Mouse (Mus musculus) midbrain, embryonic 16.5 days (tissue): ENCODE measurements around the gene Ppif. TPM values are rescaled to one million over a fixed set of nuclear protein-coding genes. Genes with fewer than 3 reads are reported as not detected.

Experiments used
- ATAC-seq: fragments of 200-750 bp; cut with Nextera tagmentation; 2 replicates; pipeline ENCODE4 v1.8.0; 2017; ENCODE audit warnings: moderate TSS enrichment
- H3K27ac ChIP-seq: fragments of 300-500 bp; sonication (generic); 2 replicates; pipeline ENCODE4 v1.5.1; 2014; ENCODE audit warnings: mild to moderate bottlenecking, low read length, mixed read lengths
- H3K27me3 ChIP-seq: fragments of 300-500 bp; sonication (generic); 2 replicates; pipeline ENCODE4 v1.6.1; 2014; ENCODE audit warnings: low read depth, low read length, mixed read lengths; ENCODE audit not compliant: control insufficient read depth, insufficient read depth
- H3K36me3 ChIP-seq: fragments of 300-500 bp; sonication (generic); 2 replicates; pipeline ENCODE4 v1.6.1; 2014; ENCODE audit warnings: mild to moderate bottlenecking, low read length, moderate library complexity, mixed read lengths; ENCODE audit not compliant: control insufficient read depth, insufficient read depth
- H3K4me1 ChIP-seq: fragments of 300-500 bp; sonication (generic); 2 replicates; pipeline ENCODE4 v1.6.1; 2014; ENCODE audit warnings: mild to moderate bottlenecking, low read length, mixed read lengths; ENCODE audit not compliant: control insufficient read depth, insufficient read depth
- H3K4me2 ChIP-seq: fragments of 300-500 bp; sonication (generic); 2 replicates; pipeline ENCODE4 v1.6.1; 2014; ENCODE audit warnings: mild to moderate bottlenecking, low read length, mixed read lengths
- H3K4me3 ChIP-seq: fragments of 300-500 bp; sonication (generic); 2 replicates; pipeline ENCODE4 v1.5.1; 2014; ENCODE audit warnings: low read depth, mild to moderate bottlenecking, low read length, moderate library complexity, mixed read lengths
- H3K9ac ChIP-seq: fragments of 300-500 bp; sonication (generic); 2 replicates; pipeline ENCODE4 v1.6.1; 2014; ENCODE audit warnings: low read depth, low read length, mixed read lengths
- H3K9me3 ChIP-seq: fragments of 300-500 bp; sonication (generic); replicated peaks from 2 replicates; pipeline ENCODE4 v1.6.1; 2014; ENCODE audit warnings: mild to moderate bottlenecking, low read length, mixed read lengths; ENCODE audit not compliant: control insufficient read depth, poor library complexity, severe bottlenecking
- WGBS: fragments of 180-500 bp; shearing (Covaris S2); extraction: QIAGEN DNeasy Blood & Tissue Kit; methylation state at CpG from one replicate; pipeline ENCODE4 v1.1.7; 2014; 5-methylcytosine and 5-hydroxymethylcytosine counted together
- polyA plus RNA-seq: library from polyadenylated mRNA; unstranded; fragments of >200 nt; fragmentation: Nextera tagmentation; extraction: Ambion mirVana; gene quantifications from 2 replicates; pipeline ENCODE4 v1.2.1, GENCODE M21; 2015

The Ppif gene
- polyA plus RNA-seq, 1 experiment from 2014 or later = 40.3 TPM

DNA sequence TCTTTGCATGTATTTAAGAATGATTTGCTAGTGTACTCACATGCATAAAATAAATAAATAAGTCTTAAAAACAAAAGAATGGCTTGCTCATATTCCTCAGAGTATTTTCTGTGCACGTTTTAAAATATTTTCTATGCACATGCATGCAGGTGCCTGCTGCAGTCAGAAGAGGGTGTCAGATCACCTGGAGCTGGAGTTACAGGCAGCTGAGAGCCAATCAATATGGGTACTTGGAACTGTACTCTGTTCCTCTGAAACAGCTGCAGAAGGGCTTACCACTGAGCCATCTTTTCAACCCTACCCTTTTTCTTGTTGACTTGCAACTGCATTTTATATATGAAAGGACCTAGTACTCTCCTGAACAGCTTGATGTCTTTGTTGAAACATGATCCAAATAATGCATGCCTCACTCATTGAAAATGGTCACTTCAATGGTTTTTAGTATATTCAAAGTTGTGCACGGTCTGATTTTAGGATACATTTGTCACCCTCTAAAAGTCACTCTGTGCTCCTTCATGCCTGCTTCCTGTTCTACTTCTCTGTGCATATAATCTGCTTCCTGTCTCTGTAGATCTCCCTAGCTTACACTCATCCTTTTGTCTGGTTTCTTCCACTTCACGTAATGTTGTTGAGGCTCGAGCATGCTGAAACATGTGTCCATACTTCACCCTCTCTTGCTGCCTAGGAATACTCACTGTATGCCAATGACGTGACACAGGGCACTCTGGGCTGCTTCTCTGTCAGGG is 27.2 kb downstream of the Ppif start:
- 91% methylated on average over 5 of the region's 5 CpGs for WGBS
- Histone ChIP-seq H3K27ac (no peak overlapping the region), H3K9me3 (no peaks in the 10 kb centered on the region), H3K4me3 (no peak overlapping the region), H3K4me2 (no peak overlapping the region), H3K9ac (no peak overlapping the region), H3K27me3 (no peaks in the 10 kb centered on the region), H3K36me3 (no peaks in the 10 kb centered on the region), H3K4me1 (peaks cover 6% of the 10 kb centered on the region; the same call in 1 of the 2 replicates)
- no peak for ATAC-seq

DNA sequence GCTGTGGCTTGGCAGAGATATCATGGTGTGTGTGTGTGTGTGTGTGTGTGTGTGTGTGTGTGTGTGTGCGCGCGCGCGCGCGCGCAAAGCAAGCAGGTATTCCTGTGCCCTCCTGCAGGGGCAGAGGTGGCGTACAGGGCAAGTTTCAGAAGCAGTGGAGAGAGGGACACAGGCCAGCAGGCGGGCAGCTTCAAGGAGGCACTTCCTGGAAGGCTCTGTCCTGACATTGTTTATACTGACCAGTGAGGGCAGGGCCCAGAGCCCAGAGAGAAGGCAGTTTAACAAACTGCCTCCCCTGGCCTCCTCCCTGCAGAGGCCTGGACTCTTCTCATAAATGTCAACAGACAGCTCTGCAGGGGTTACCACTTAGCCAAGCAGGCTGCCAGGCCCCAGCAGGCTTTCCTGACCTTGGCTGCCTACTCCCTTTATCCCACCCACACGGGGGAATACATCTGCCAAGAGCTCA is 31.1 kb downstream of the Ppif start:
- no peak overlapping the region for H3K27ac ChIP-seq

GRCm38 (mm10) chr14:25725690-25726089 is 31.7 kb downstream of the Ppif start:
- Histone ChIP-seq H3K27me3 (no peaks in the 10 kb centered on the region), H3K36me3 (no peaks in the 10 kb centered on the region), H3K4me3 (no peak overlapping the region), H3K27ac (no peak overlapping the region), H3K9me3 (no peaks in the 10 kb centered on the region), H3K9ac (no peak overlapping the region), H3K4me2 (no peak overlapping the region), H3K4me1 (peaks cover 6% of the 10 kb centered on the region; the same call in 1 of the 2 replicates)
- 44% methylated on average over 4 of the region's 4 CpGs for WGBS
- ATAC-seq = no peak

More for the DNA sequence above, 31.1 kb downstream of the Ppif start:
- WGBS = 70% methylated on average over 11 of the region's 11 CpGs
- Histone ChIP-seq H3K9ac (no peak overlapping the region), H3K4me1 (peaks cover 6% of the 10 kb centered on the region; the same call in 1 of the 2 replicates), H3K4me3 (no peak overlapping the region), H3K36me3 (no peaks in the 10 kb centered on the region), H3K9me3 (no peaks in the 10 kb centered on the region), H3K4me2 (no peak overlapping the region), H3K27me3 (no peaks in the 10 kb centered on the region)
- ATAC-seq = no peak

- Histone ChIP-seq H3K27me3 (no peaks in the 10 kb centered on the region), H3K27ac (no peak overlapping the region), H3K36me3 (no peaks in the 10 kb centered on the region), H3K4me1 (peaks cover 6% of the 10 kb centered on the region; the same call in 1 of the 2 replicates), H3K4me2 (no peak overlapping the region), H3K9ac (no peak overlapping the region), H3K4me3 (no peak overlapping the region), H3K9me3 (no peaks in the 10 kb centered on the region)
- WGBS = 58% methylated on average over 20 of the region's 20 CpGs
- no peak for ATAC-seq
These were observed 32.5 kb downstream of the Ppif start for GRCm38 (mm10) chr14:25726226-25727148.

DNA sequence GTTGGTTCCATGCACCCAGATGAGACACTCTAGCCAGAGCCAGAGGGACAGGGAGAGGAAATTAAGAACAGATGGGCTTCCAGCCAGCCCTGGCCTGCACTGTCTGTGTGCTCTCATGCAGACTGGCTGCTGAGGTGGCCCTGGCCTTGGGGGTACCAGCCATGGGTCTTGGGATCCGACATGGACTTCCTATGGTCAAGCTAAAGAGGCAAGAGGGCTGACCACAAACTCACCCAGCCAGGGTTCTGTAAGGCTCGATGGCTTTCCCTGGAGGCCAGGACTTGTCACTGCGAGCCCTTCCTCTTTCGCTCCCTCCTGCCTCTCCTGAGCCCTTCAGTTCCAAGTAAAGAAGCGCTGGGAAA is 33.2 kb downstream of the Ppif start:
- H3K27ac ChIP-seq = no peak overlapping the region
- no peaks in the 10 kb centered on the region for H3K9me3 ChIP-seq
- no peak overlapping the region for H3K4me2 ChIP-seq
- no peak overlapping the region for H3K4me3 ChIP-seq
- no peak overlapping the region for H3K9ac ChIP-seq
- H3K4me1 ChIP-seq = peaks cover 5% of the 10 kb centered on the region; the same call in 1 of the 2 replicates
- H3K36me3 ChIP-seq = no peaks in the 10 kb centered on the region
- no peaks in the 10 kb centered on the region for H3K27me3 ChIP-seq
- ATAC-seq = no peak
- 77% methylated on average over 5 of the region's 5 CpGs for WGBS

- no peak overlapping the region for H3K4me3 ChIP-seq
- no peak overlapping the region for H3K4me2 ChIP-seq
- H3K4me1 ChIP-seq = peaks cover 11% of the 10 kb centered on the region
- H3K9ac ChIP-seq = no peak overlapping the region; the same call in 1 of the 2 replicates
- H3K27ac ChIP-seq = peak overlapping the region; percentile 58
- H3K9me3 ChIP-seq = no peaks in the 10 kb centered on the region
- H3K27me3 ChIP-seq = no peaks in the 10 kb centered on the region
- no peaks in the 10 kb centered on the region for H3K36me3 ChIP-seq
- ATAC-seq = peak; percentile 84
- 34% methylated on average over 16 of the region's 17 CpGs for WGBS
These were observed 41.1 kb downstream of the Ppif start for GRCm38 (mm10) chr14:25734736-25735716.

- H3K36me3 ChIP-seq = no peaks in the 10 kb centered on the region
- H3K9me3 ChIP-seq = no peaks in the 10 kb centered on the region
- 73% methylated on average over 3 of the region's 3 CpGs for WGBS
- no peak for ATAC-seq
- peaks cover 11% of the 10 kb centered on the region for H3K4me1 ChIP-seq
- no peak overlapping the region for H3K4me2 ChIP-seq
- no peak overlapping the region for H3K27ac ChIP-seq
- no peaks in the 10 kb centered on the region for H3K27me3 ChIP-seq
- H3K4me3 ChIP-seq = no peak overlapping the region
- no peak overlapping the region for H3K9ac ChIP-seq
These were observed 42.2 kb downstream of the Ppif start for GRCm38 (mm10) chr14:25736140-25736539.

- peaks cover 11% of the 10 kb centered on the region for H3K4me1 ChIP-seq
- 58% methylated on average over 6 of the region's 6 CpGs for WGBS
- no peak overlapping the region for H3K27ac ChIP-seq
- H3K4me2 ChIP-seq = no peak overlapping the region
- no peak overlapping the region for H3K9ac ChIP-seq
- no peak for ATAC-seq
- H3K36me3 ChIP-seq = no peaks in the 10 kb centered on the region
- no peaks in the 10 kb centered on the region for H3K27me3 ChIP-seq
- H3K4me3 ChIP-seq = no peak overlapping the region
- H3K9me3 ChIP-seq = no peaks in the 10 kb centered on the region
These were observed 42.6 kb downstream of the Ppif start for GRCm38 (mm10) chr14:25736589-25736988.
